Mouse (Mus musculus): ENCODE data around the gene Kmt2e. TPM values are rescaled to one million over a fixed set of nuclear protein-coding genes. Genes with fewer than 3 reads are reported as not detected.
A peak's percentile ranks its signal among the peaks of the same experiment; 100 is the strongest.

Kmt2e gene
- polyA plus RNA-seq, 1 experiment from 2014 or later: 69.2 TPM

GRCm38 (mm10) chr5:23502317-23502937 lies 68.2 kb downstream of the Kmt2e start:
- H3K9ac ChIP-seq: no peak overlapping the region
- H3K36me3 ChIP-seq: peaks cover 68% of the 10 kb centered on the region
- no peaks in the 10 kb centered on the region for H3K27me3 ChIP-seq (replicated peaks)
- no peak overlapping the region for H3K27ac ChIP-seq (ENCODE audit: poor library complexity, severe bottlenecking)
- no peak overlapping the region for H3K4me3 ChIP-seq
- no peaks in the 10 kb centered on the region for H3K9me3 ChIP-seq (replicated peaks)
- peak; percentile 51 for ATAC-seq (ENCODE audit: insufficient number of reproducible peaks, low FRiP score)
- whole genome bisulfite sequencing: 84% methylated on average over 13 of the region's 13 CpGs
- H3K4me1 ChIP-seq (replicated peaks): peaks cover 9% of the 10 kb centered on the region; the same call in 1 of the 2 replicates
- no peak overlapping the region for H3K4me2 ChIP-seq

- Histone ChIP-seq H3K27me3 (replicated peaks) (no peaks in the 10 kb centered on the region), H3K4me3 (no peak overlapping the region), H3K4me2 (no peak overlapping the region), H3K27ac (ENCODE audit: poor library complexity, severe bottlenecking) (no peak overlapping the region), H3K9ac (no peak overlapping the region), H3K36me3 (peaks cover 69% of the 10 kb centered on the region), H3K9me3 (replicated peaks) (no peaks in the 10 kb centered on the region), H3K4me1 (replicated peaks) (peaks cover 9% of the 10 kb centered on the region; the same call in 1 of the 2 replicates)
- ATAC-seq (ENCODE audit: insufficient number of reproducible peaks, low FRiP score): no peak
- WGBS: 82% methylated on average over 3 of the region's 3 CpGs
These were observed 71.3 kb downstream of the Kmt2e start for GRCm38 (mm10) chr5:23505578-23505977.

GRCm38 (mm10) chr5:23507210-23507609 lies 73.0 kb downstream of the Kmt2e start:
- Histone ChIP-seq H3K9me3 (replicated peaks) (no peaks in the 10 kb centered on the region), H3K4me3 (no peak overlapping the region), H3K9ac (no peak overlapping the region), H3K4me1 (replicated peaks) (peaks cover 1% of the 10 kb centered on the region; the same call in 1 of the 2 replicates), H3K27ac (ENCODE audit: poor library complexity, severe bottlenecking) (no peak overlapping the region), H3K36me3 (peaks cover 68% of the 10 kb centered on the region), H3K27me3 (replicated peaks) (no peaks in the 10 kb centered on the region), H3K4me2 (no peak overlapping the region)
- WGBS: 86% methylated on average over 4 of the region's 4 CpGs
- ATAC-seq (ENCODE audit: insufficient number of reproducible peaks, low FRiP score): no peak

- no peak overlapping the region for H3K4me2 ChIP-seq
- H3K9me3 ChIP-seq (replicated peaks): no peaks in the 10 kb centered on the region
- 91% methylated on average over 6 of the region's 6 CpGs for WGBS
- no peaks in the 10 kb centered on the region for H3K27me3 ChIP-seq (replicated peaks)
- no peak for ATAC-seq (ENCODE audit: insufficient number of reproducible peaks, low FRiP score)
- no peaks in the 10 kb centered on the region for H3K4me1 ChIP-seq (replicated peaks)
- H3K27ac ChIP-seq (ENCODE audit: poor library complexity, severe bottlenecking): no peak overlapping the region
- H3K4me3 ChIP-seq: no peak overlapping the region
- H3K36me3 ChIP-seq: peaks cover 73% of the 10 kb centered on the region
- H3K9ac ChIP-seq: no peak overlapping the region
These were observed 74.4 kb downstream of the Kmt2e start for GRCm38 (mm10) chr5:23508630-23509029.

GRCm38 (mm10) chr5:23511456-23511855 lies 77.2 kb downstream of the Kmt2e start:
- Histone ChIP-seq H3K27me3 (replicated peaks) (no peaks in the 10 kb centered on the region), H3K4me2 (no peak overlapping the region), H3K36me3 (peaks cover 77% of the 10 kb centered on the region), H3K9ac (no peak overlapping the region), H3K9me3 (replicated peaks) (no peaks in the 10 kb centered on the region), H3K4me1 (replicated peaks) (no peaks in the 10 kb centered on the region), H3K27ac (ENCODE audit: poor library complexity, severe bottlenecking) (no peak overlapping the region), H3K4me3 (no peak overlapping the region)
- no peak for ATAC-seq (ENCODE audit: insufficient number of reproducible peaks, low FRiP score)
- WGBS: 95% methylated on average over 5 of the region's 5 CpGs

GRCm38 (mm10) chr5:23512556-23512955 lies 78.3 kb downstream of the Kmt2e start:
- Histone ChIP-seq H3K27ac (ENCODE audit: poor library complexity, severe bottlenecking) (no peak overlapping the region), H3K4me3 (no peak overlapping the region), H3K27me3 (replicated peaks) (no peaks in the 10 kb centered on the region), H3K4me2 (no peak overlapping the region), H3K9me3 (replicated peaks) (no peaks in the 10 kb centered on the region), H3K36me3 (peaks cover 74% of the 10 kb centered on the region), H3K4me1 (replicated peaks) (peaks cover 5% of the 10 kb centered on the region; the same call in 1 of the 2 replicates), H3K9ac (no peak overlapping the region)
- ATAC-seq (ENCODE audit: insufficient number of reproducible peaks, low FRiP score): no peak
- WGBS: 87% methylated on average over 6 of the region's 7 CpGs

GRCm38 (mm10) chr5:23513468-23513867 lies 79.2 kb downstream of the Kmt2e start:
- H3K4me2 ChIP-seq: no peak overlapping the region
- peaks cover 70% of the 10 kb centered on the region for H3K36me3 ChIP-seq
- H3K27me3 ChIP-seq (replicated peaks): no peaks in the 10 kb centered on the region
- ATAC-seq (ENCODE audit: insufficient number of reproducible peaks, low FRiP score): no peak
- 92% methylated on average over 13 of the region's 13 CpGs for WGBS
- H3K4me3 ChIP-seq: no peak overlapping the region
- no peak overlapping the region for H3K9ac ChIP-seq
- peaks cover 13% of the 10 kb centered on the region for H3K4me1 ChIP-seq (replicated peaks)
- no peaks in the 10 kb centered on the region for H3K9me3 ChIP-seq (replicated peaks)
- H3K27ac ChIP-seq (ENCODE audit: poor library complexity, severe bottlenecking): no peak overlapping the region

GRCm38 (mm10) chr5:23515038-23515437 lies 80.8 kb downstream of the Kmt2e start:
- ATAC-seq (ENCODE audit: insufficient number of reproducible peaks, low FRiP score): no peak
- H3K4me1 ChIP-seq (replicated peaks): peaks cover 28% of the 10 kb centered on the region
- H3K4me2 ChIP-seq: no peak overlapping the region
- no peaks in the 10 kb centered on the region for H3K27me3 ChIP-seq (replicated peaks)
- H3K36me3 ChIP-seq: peaks cover 56% of the 10 kb centered on the region
- no peak overlapping the region for H3K27ac ChIP-seq (ENCODE audit: poor library complexity, severe bottlenecking)
- H3K9ac ChIP-seq: no peak overlapping the region
- H3K9me3 ChIP-seq (replicated peaks): no peaks in the 10 kb centered on the region
- H3K4me3 ChIP-seq: no peak overlapping the region
- 86% methylated on average over 10 of the region's 10 CpGs for WGBS

- peaks cover 45% of the 10 kb centered on the region for H3K4me1 ChIP-seq (replicated peaks)
- 78% methylated on average over 3 of the region's 3 CpGs for WGBS
- H3K9me3 ChIP-seq (replicated peaks): no peaks in the 10 kb centered on the region
- no peak overlapping the region for H3K27ac ChIP-seq (ENCODE audit: poor library complexity, severe bottlenecking)
- ATAC-seq (ENCODE audit: insufficient number of reproducible peaks, low FRiP score): no peak
- H3K36me3 ChIP-seq: peaks cover 39% of the 10 kb centered on the region
- H3K4me2 ChIP-seq: no peak overlapping the region
- H3K27me3 ChIP-seq (replicated peaks): no peaks in the 10 kb centered on the region
- no peak overlapping the region for H3K9ac ChIP-seq
- no peak overlapping the region for H3K4me3 ChIP-seq
These were observed 82.7 kb downstream of the Kmt2e start for GRCm38 (mm10) chr5:23516962-23517361.

- ATAC-seq (ENCODE audit: insufficient number of reproducible peaks, low FRiP score): no peak
- H3K9ac ChIP-seq: no peak overlapping the region
- H3K27ac ChIP-seq (ENCODE audit: poor library complexity, severe bottlenecking): peak overlapping the region; percentile 86
- no peaks in the 10 kb centered on the region for H3K9me3 ChIP-seq (replicated peaks)
- H3K4me3 ChIP-seq: no peak overlapping the region
- WGBS: 65% methylated on average over 4 of the region's 4 CpGs
- H3K36me3 ChIP-seq: peaks cover 36% of the 10 kb centered on the region
- no peak overlapping the region for H3K4me2 ChIP-seq
- no peaks in the 10 kb centered on the region for H3K27me3 ChIP-seq (replicated peaks)
- peaks cover 54% of the 10 kb centered on the region for H3K4me1 ChIP-seq (replicated peaks)
These were observed 83.6 kb downstream of the Kmt2e start for GRCm38 (mm10) chr5:23517839-23518238.

GRCm38 (mm10) chr5:23518673-23519072 lies 84.4 kb downstream of the Kmt2e start:
- ATAC-seq (ENCODE audit: insufficient number of reproducible peaks, low FRiP score): peak; percentile 83
- no peaks in the 10 kb centered on the region for H3K27me3 ChIP-seq (replicated peaks)
- no peak overlapping the region for H3K4me3 ChIP-seq
- peaks cover 55% of the 10 kb centered on the region for H3K4me1 ChIP-seq (replicated peaks)
- H3K9me3 ChIP-seq (replicated peaks): no peaks in the 10 kb centered on the region
- 22% methylated on average over 3 of the region's 3 CpGs for WGBS
- peak overlapping the region; percentile 38 for H3K4me2 ChIP-seq
- H3K36me3 ChIP-seq: peaks cover 31% of the 10 kb centered on the region
- no peak overlapping the region for H3K9ac ChIP-seq
- H3K27ac ChIP-seq (ENCODE audit: poor library complexity, severe bottlenecking): peak overlapping the region; percentile 86

GRCm38 (mm10) chr5:23519679-23520078 lies 85.4 kb downstream of the Kmt2e start:
- H3K4me1 ChIP-seq (replicated peaks): peaks cover 59% of the 10 kb centered on the region
- no peaks in the 10 kb centered on the region for H3K9me3 ChIP-seq (replicated peaks)
- peak overlapping the region; percentile 38 for H3K4me2 ChIP-seq
- H3K36me3 ChIP-seq: peaks cover 30% of the 10 kb centered on the region
- H3K9ac ChIP-seq: no peak overlapping the region
- H3K27me3 ChIP-seq (replicated peaks): no peaks in the 10 kb centered on the region
- H3K27ac ChIP-seq (ENCODE audit: poor library complexity, severe bottlenecking): peak overlapping the region; percentile 86
- H3K4me3 ChIP-seq: no peak overlapping the region
- no peak for ATAC-seq (ENCODE audit: insufficient number of reproducible peaks, low FRiP score)
- WGBS: 50% methylated on average over 3 of the region's 3 CpGs
